Mouse (Mus musculus) embryonic facial prominence, embryonic 15.5 days (tissue): Measurements from ENCODE around the gene Gm20547. TPM values are rescaled to one million over a fixed set of nuclear protein-coding genes. Genes with fewer than 3 reads are reported as not detected.

Experiments
- ATAC-seq: fragments of 200-750 bp; cut with Nextera tagmentation; 2 replicates; pipeline ENCODE4 v1.8.0; 2017; ENCODE audit warnings: low read depth, moderate TSS enrichment; ENCODE audit not compliant: insufficient number of reproducible peaks, low FRiP score, low TSS enrichment
- H3K27ac ChIP-seq: fragments of 300-500 bp; sonication (generic); replicated peaks from 2 replicates; pipeline ENCODE4 v1.5.1; 2015; ENCODE audit warnings: mild to moderate bottlenecking, inconsistent platforms
- H3K27me3 ChIP-seq: fragments of 300-500 bp; sonication (generic); 2 replicates; pipeline ENCODE4 v1.6.1; 2015; ENCODE audit warnings: inconsistent platforms
- H3K36me3 ChIP-seq: fragments of 300-500 bp; sonication (generic); 2 replicates; pipeline ENCODE4 v1.6.1; 2015; ENCODE audit warnings: mild to moderate bottlenecking, inconsistent platforms
- H3K4me1 ChIP-seq: fragments of 300-500 bp; sonication (generic); 2 replicates; pipeline ENCODE4 v1.6.1; 2015; ENCODE audit warnings: inconsistent platforms
- H3K4me2 ChIP-seq: fragments of 300-500 bp; sonication (generic); replicated peaks from 2 replicates; pipeline ENCODE4 v1.6.1; 2015; ENCODE audit warnings: mild to moderate bottlenecking, inconsistent platforms
- H3K4me3 ChIP-seq: fragments of 300-500 bp; sonication (generic); replicated peaks from 2 replicates; pipeline ENCODE4 v1.5.1; 2015; ENCODE audit warnings: mild to moderate bottlenecking, inconsistent platforms
- H3K9ac ChIP-seq: fragments of 300-500 bp; sonication (generic); 2 replicates; pipeline ENCODE4 v1.6.1; 2015; ENCODE audit warnings: inconsistent platforms
- H3K9me3 ChIP-seq: fragments of 300-500 bp; sonication (generic); replicated peaks from 2 replicates; pipeline ENCODE4 v1.6.1; 2016; ENCODE audit warnings: inconsistent platforms
- WGBS: fragments of 180-500 bp; shearing (Covaris S2); methylation state at CpG from one replicate; pipeline ENCODE4 v1.1.7; 2015; 5-methylcytosine and 5-hydroxymethylcytosine counted together
- polyA plus RNA-seq: library from polyadenylated mRNA; unstranded; fragments of >200 nt; fragmentation: Nextera tagmentation; extraction: Ambion mirVana; gene quantifications from 2 replicates; pipeline ENCODE4 v1.2.1, GENCODE M21; 2015

The Gm20547 gene
- polyA plus RNA-seq, 1 experiment from 2014 or later: not detected

GRCm38 (mm10) chr17:34895724-34896123 is 13.9 kb upstream of the Gm20547 start:
- Histone ChIP-seq H3K27ac (peak overlapping the region; percentile 91; the same call in 1 of the 2 replicates), H3K4me2 (peak overlapping the region; percentile 87), H3K36me3 (peaks cover 4% of the 10 kb centered on the region; the same call in 1 of the 2 replicates), H3K9me3 (no peaks in the 10 kb centered on the region), H3K4me1 (peaks cover 30% of the 10 kb centered on the region), H3K27me3 (no peaks in the 10 kb centered on the region), H3K4me3 (peak overlapping the region; percentile 71), H3K9ac (peak overlapping the region; percentile 67; the same call in 1 of the 2 replicates)
- ATAC-seq: no peak
- WGBS: 89% methylated on average over 15 of the region's 15 CpGs

- ATAC-seq: peak; percentile 8
- Histone ChIP-seq H3K9me3 (no peaks in the 10 kb centered on the region), H3K36me3 (peaks cover 4% of the 10 kb centered on the region; the same call in 1 of the 2 replicates), H3K27me3 (no peaks in the 10 kb centered on the region), H3K27ac (peak overlapping the region; percentile 91), H3K4me2 (peak overlapping the region; percentile 87), H3K4me3 (peak overlapping the region; percentile 71), H3K9ac (peak overlapping the region; percentile 67), H3K4me1 (peaks cover 30% of the 10 kb centered on the region)
- WGBS: 6% methylated on average over 50 of the region's 51 CpGs
Observed at GRCm38 (mm10) chr17:34894801-34895530, 13.1 kb upstream of the Gm20547 start.

- Histone ChIP-seq H3K36me3 (peaks cover 4% of the 10 kb centered on the region; the same call in 1 of the 2 replicates), H3K9me3 (no peaks in the 10 kb centered on the region), H3K4me3 (peak overlapping the region; percentile 71), H3K9ac (peak overlapping the region; percentile 67), H3K27ac (peak overlapping the region; percentile 91), H3K4me2 (peak overlapping the region; percentile 87), H3K27me3 (no peaks in the 10 kb centered on the region), H3K4me1 (peaks cover 30% of the 10 kb centered on the region)
- 0% methylated on average over 29 of the region's 51 CpGs for WGBS
- ATAC-seq: peak; percentile 90
Observed at GRCm38 (mm10) chr17:34894074-34894597, 12.3 kb upstream of the Gm20547 start.

- peak overlapping the region; percentile 91 for H3K27ac ChIP-seq
- H3K9me3 ChIP-seq: no peaks in the 10 kb centered on the region
- H3K4me3 ChIP-seq: peak overlapping the region; percentile 71
- peaks cover 30% of the 10 kb centered on the region for H3K4me1 ChIP-seq
- H3K36me3 ChIP-seq: peaks cover 4% of the 10 kb centered on the region; the same call in 1 of the 2 replicates
- H3K27me3 ChIP-seq: no peaks in the 10 kb centered on the region
- WGBS: 74% methylated on average over 12 of the region's 12 CpGs
- no peak for ATAC-seq
- peak overlapping the region; percentile 87 for H3K4me2 ChIP-seq
- H3K9ac ChIP-seq: peak overlapping the region; percentile 35; the same call in 1 of the 2 replicates
Observed at GRCm38 (mm10) chr17:34893072-34893824, 11.4 kb upstream of the Gm20547 start.

- no peak for ATAC-seq
- no peaks in the 10 kb centered on the region for H3K9me3 ChIP-seq
- H3K4me2 ChIP-seq: no peak overlapping the region
- H3K4me3 ChIP-seq: no peak overlapping the region
- H3K27me3 ChIP-seq: no peaks in the 10 kb centered on the region
- no peak overlapping the region for H3K9ac ChIP-seq
- H3K36me3 ChIP-seq: peaks cover 2% of the 10 kb centered on the region; the same call in 1 of the 2 replicates
- 94% methylated on average over 2 of the region's 2 CpGs for WGBS
- H3K27ac ChIP-seq: no peak overlapping the region
- peaks cover 16% of the 10 kb centered on the region for H3K4me1 ChIP-seq
Observed at GRCm38 (mm10) chr17:34891377-34891776, 9.5 kb upstream of the Gm20547 start.

- Histone ChIP-seq H3K27ac (no peak overlapping the region), H3K4me1 (peaks cover 4% of the 10 kb centered on the region), H3K36me3 (no peaks in the 10 kb centered on the region), H3K27me3 (no peaks in the 10 kb centered on the region), H3K9ac (no peak overlapping the region), H3K4me3 (no peak overlapping the region), H3K4me2 (no peak overlapping the region), H3K9me3 (no peaks in the 10 kb centered on the region)
- 81% methylated on average over 12 of the region's 12 CpGs for WGBS
- no peak for ATAC-seq
Observed at GRCm38 (mm10) chr17:34890074-34890743, 8.4 kb upstream of the Gm20547 start.

GRCm38 (mm10) chr17:34887942-34888341 is 6.1 kb upstream of the Gm20547 start:
- WGBS: 83% methylated on average over 5 of the region's 5 CpGs
- Histone ChIP-seq H3K36me3 (no peaks in the 10 kb centered on the region), H3K9ac (no peak overlapping the region), H3K4me3 (no peak overlapping the region), H3K4me2 (no peak overlapping the region), H3K27ac (no peak overlapping the region), H3K27me3 (no peaks in the 10 kb centered on the region), H3K9me3 (no peaks in the 10 kb centered on the region), H3K4me1 (0 out of 2 replicates have a peak, but pooled peaks cover 15% of the 10 kb centered on the region)
- no peak for ATAC-seq

GRCm38 (mm10) chr17:34885615-34886014 is 3.8 kb upstream of the Gm20547 start:
- Histone ChIP-seq H3K4me3 (no peak overlapping the region), H3K36me3 (no peaks in the 10 kb centered on the region), H3K4me1 (peaks cover 24% of the 10 kb centered on the region), H3K9ac (no peak overlapping the region), H3K4me2 (no peak overlapping the region), H3K9me3 (no peaks in the 10 kb centered on the region), H3K27me3 (no peaks in the 10 kb centered on the region), H3K27ac (no peak overlapping the region)
- no peak for ATAC-seq
- 49% methylated on average over 3 of the region's 3 CpGs for WGBS

GRCm38 (mm10) chr17:34884704-34885103 is 2.9 kb upstream of the Gm20547 start:
- H3K9ac ChIP-seq: no peak overlapping the region
- no peaks in the 10 kb centered on the region for H3K36me3 ChIP-seq
- no peak overlapping the region for H3K27ac ChIP-seq
- no peaks in the 10 kb centered on the region for H3K27me3 ChIP-seq
- no peak overlapping the region for H3K4me2 ChIP-seq
- no peak overlapping the region for H3K4me3 ChIP-seq
- no peaks in the 10 kb centered on the region for H3K9me3 ChIP-seq
- WGBS: 82% methylated on average over 6 of the region's 6 CpGs
- no peak for ATAC-seq
- H3K4me1 ChIP-seq: peaks cover 26% of the 10 kb centered on the region

- Histone ChIP-seq H3K27ac (no peak overlapping the region; the same call in 1 of the 2 replicates), H3K4me1 (peaks cover 27% of the 10 kb centered on the region), H3K9ac (no peak overlapping the region), H3K4me3 (no peak overlapping the region), H3K36me3 (no peaks in the 10 kb centered on the region), H3K4me2 (no peak overlapping the region), H3K9me3 (no peaks in the 10 kb centered on the region), H3K27me3 (no peaks in the 10 kb centered on the region)
- 64% methylated on average over 3 of the region's 3 CpGs for WGBS
- ATAC-seq: no peak
Observed at GRCm38 (mm10) chr17:34883332-34883731, 1.5 kb upstream of the Gm20547 start.

GRCm38 (mm10) chr17:34881166-34881565 is 676 bp downstream of the Gm20547 start:
- no peak overlapping the region for H3K9ac ChIP-seq
- no peaks in the 10 kb centered on the region for H3K9me3 ChIP-seq
- no peak overlapping the region for H3K4me2 ChIP-seq
- no peaks in the 10 kb centered on the region for H3K36me3 ChIP-seq
- H3K27me3 ChIP-seq: no peaks in the 10 kb centered on the region
- ATAC-seq: no peak
- H3K27ac ChIP-seq: no peak overlapping the region
- peaks cover 27% of the 10 kb centered on the region for H3K4me1 ChIP-seq
- no peak overlapping the region for H3K4me3 ChIP-seq
